Mouse (Mus musculus) layer of hippocampus, adult 18-20 months (tissue): Measurements from ENCODE around the gene Dolpp1. TPM values are rescaled to one million over a fixed set of nuclear protein-coding genes. Genes with fewer than 3 reads are reported as not detected.
"Not testable (repeated sequence)": the region's sequence is repeated elsewhere in the genome, so short reads cannot be mapped to it uniquely, and the experiment has no call there.

Experiments used
- DNase-seq, 2 experiments: peaks; one replicate each; pipeline ENCODE4 v3.0.0; 2022; ENCODE audit warnings: low spot score in 2 of 2
- total RNA-seq, 2 experiments: library from RNA; stranded (reverse); gene quantifications; 2 replicates each; pipeline ENCODE4 v1.2.3; 2021

The Dolpp1 gene
- total RNA-seq, 2 experiments from 2014 or later: 21.9 to 26.3 TPM

DNA sequence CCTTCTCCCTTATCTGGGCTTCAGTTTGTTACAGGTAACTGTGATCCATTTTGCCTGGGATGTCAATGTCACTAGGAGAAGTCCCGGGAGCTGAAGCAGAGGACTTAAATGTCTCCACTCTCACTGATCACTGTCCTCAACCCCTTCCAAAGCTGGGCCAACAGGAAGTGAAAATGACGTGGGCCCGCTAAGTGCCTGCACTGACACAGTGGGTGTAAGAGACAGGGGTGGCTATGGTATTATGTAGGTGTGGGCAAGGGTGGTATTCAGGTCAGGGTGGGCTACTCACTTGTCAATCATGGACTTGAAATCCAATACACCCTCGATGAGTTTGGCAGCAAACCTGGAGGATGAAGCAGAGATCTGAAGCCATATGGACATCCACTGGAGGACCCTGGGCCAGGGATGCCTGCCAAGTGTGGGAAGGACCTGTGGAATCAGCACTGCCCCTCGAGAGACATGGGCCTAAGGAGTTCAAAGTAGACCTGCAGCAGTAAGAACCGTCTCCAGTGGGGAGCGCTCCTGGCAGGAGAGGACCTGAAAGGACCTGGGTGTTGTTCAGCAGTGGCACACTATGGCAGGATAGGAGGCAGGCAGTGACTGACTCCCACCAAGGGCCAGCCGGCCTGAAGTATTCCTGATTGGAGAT lies 16.5 kb downstream of the Dolpp1 start:
- DNase-seq: no peak

DNA sequence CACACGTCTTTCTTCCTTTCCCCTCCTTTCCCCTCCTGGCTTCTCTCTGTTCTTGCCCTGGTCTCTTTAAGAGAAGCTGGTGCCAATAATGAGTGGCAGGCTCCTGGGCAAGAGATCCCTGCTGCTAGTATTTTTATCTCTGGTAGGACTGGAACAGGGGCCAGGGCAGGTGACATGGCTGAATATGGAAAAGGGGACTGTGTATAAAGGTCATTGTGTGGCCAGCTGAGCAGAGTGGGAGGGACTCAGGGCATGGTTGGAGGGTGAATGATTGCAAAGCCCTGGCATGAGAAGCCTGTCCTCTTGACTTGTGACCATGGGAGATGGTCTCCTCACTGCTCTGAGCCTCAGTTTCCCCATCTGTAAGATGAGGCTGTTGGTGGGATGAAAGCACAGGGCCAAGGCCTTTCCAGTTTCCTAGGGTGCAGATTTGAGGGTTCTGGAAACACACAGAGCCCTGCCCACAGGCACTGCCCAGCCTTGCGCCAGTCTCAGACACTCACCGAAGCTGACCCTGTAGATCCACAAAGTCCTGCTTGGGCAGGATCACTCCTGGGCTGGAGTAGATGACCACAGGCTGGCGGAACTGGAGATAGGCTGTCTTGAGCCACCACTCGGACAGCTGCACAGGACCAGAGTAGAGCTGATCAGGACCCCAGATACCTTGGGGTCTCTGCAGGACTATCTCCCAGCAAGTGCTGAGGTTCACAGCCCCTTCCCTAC lies 17.6 kb downstream of the Dolpp1 start:
- no peak for DNase-seq

DNA sequence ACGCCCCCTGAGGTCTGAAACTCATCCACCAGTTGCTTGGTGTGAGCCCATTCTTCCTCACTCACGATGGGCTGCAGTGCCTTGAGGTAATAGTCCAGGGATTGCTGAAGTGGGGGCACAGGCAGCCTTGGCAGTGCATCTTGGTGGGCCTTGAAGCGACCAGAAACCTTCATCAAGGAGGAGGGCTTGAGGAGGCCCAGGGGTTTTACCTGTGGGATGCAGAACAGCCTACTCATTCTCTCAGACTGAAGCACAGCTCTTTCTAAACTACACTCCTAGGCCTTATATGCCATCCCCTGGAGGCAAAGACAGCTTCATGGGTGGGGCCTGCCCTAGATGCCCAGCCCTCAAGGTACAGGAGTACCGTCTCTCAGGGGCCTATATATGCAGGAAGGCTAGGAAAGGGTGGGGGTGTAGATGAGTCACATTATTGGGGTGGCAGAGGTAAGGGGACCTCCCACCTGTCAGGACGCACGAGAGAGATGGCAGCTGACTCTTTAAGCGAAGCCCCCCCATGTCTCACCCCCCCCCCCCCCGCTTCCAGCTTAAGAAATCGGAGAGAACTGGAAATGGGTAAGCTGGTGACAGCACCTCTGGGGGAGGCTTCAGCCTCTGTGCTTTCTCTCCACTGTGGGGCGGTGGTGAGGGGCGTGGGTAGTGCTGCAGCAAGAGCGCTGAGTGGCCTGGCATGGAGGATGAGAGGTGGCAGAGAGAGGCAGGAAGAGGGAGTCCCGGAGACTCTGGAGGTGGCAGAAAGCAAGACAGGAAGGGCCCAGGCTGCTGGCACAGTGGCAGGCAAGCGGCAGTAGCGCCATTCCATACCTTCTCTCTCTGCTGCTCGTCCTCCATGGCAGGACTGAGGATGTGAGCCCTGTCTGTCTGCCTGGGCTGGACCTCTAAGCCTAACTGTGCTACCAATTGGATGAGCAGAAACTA lies 21.3 kb downstream of the Dolpp1 start:
- peak; percentile 54 to 60 for DNase-seq

DNA sequence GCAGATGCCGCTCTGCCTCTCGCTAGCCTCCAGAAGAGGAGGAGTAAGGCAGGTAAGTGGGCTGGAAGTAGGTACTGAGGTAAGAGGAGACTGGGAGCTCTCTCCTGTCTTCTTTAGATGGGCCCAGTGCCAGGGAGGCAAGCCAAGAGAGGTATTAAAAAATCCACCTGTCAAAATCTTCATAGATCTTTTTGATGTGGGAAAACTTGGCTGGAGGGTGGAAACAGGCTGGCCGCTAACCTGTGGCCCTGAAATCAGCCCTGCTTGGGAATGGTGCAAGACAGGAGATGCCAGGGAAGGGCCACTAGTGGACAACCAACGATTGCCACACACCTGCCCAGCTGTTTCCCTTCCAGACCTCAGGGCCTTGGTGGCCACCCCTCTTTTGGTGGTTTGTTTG lies 22.0 kb downstream of the Dolpp1 start:
- no peak for DNase-seq

DNA sequence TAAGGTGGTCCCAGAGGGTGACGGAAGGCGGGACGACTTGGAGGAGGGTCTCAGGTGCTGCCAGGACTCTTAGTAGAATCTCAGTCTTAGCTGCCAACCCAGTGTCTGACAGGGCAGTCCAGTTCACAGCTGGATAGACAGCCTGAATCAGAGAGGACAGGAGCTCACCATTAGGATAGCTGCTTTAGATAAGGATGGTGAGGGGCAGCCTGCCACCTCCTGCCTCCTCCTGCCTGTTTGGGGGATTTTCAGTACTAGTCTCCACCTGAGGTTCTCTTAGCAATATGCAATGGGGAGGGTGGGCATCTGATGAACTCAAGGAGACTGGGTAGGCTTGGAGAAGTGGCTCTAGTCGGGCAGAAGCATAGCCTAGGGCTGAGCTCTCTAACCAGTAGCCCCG lies 22.6 kb downstream of the Dolpp1 start:
- DNase-seq: no peak

DNA sequence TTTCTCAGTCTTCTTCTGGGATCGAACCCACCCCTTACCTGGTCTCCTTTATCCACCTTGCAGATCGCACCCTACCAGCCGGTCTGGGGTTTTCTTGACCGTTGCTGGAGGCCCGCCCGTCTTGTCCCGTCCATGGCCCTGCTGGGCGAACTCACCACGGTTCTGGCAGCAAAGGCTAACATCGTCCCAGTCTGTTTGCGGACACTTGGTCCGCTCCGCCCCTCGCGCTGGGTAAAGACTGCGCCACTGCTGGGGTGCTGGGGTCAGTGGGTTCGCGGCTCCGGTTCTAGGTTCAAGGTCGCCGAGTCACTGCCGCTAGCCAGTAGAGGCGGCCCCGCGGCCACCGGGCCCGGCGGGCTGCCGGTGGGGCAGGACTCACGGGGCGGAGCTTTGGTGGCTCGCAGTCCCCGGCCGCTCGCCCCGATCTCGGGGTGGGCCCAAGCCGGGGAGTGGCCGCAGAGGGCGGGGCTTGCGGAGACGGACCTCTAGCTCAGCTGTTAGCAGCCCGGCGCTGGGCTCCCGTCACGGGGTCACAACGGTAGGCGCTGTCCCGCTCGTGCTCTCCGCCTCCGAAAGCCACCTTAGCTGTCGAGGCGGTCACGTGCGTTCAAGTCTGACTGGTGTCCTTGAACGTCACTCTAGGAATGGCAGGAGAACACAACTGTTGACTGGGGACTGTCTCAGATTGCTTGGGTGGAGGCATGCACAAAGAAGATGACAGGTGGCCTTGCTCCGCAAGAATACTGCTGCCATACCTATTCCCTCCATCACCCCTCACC lies 23.3 kb downstream of the Dolpp1 start, which contains the start of gene Crat:
Crat (minus strand) TSS at position 657 of the 779 bp plus-strand sequence.
- peak; percentile 90 to 92 for DNase-seq

DNA sequence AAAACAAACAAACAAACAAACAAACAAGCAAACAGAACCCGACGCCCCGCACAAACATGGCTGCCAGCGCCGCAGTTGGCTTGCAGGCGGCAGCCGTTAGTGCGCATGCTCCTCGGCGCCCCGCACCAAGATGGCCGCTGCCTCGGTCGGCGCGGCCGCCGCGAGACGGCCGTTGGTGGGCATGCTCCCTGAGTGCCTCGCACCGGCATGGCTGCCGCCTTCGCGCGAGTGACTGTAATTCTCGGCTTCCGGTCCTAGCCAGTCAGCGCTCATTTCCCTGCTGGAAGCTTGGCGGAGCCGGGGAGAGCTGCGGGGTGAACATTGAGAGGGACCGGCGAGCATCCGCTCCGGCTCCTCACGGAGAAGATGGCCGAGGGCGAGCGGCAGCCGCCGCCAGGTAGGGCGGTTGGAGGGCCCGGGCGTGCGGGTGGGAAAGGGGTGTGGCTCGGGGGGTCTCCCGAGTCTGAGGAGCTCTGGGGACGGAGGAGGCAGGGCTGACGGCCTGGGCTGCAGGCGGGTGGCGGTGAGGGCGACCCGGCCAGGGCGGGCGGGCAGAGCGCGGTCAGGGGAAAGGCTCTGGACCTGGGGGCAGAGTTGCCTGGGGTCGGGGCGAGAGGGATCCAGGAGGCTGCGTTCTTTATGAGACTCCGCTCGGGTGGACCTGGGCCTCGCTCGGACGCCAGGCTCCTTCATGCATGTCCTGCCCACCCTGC lies 24.0 kb downstream of the Dolpp1 start, which contains the start of gene Ptpa:
Ptpa (plus strand) TSS at position 104 of the 713 bp plus-strand sequence.
- DNase-seq: peak; percentile 90 to 95

DNA sequence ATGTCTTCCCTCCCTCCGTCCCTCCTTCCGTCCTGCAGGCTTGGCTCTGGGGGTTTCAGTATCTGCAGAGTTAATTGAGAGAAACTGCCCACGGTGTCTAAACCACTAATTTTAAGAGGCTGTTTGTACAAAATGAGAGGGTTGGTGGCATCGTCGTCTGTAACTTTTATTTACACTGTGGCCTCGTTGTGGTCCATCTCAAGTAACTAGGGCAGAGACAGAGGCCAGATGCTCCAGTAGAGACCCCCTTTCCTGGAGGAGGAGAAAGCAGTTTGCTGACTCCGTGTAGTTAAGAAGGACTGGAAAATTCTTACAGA lies 24.6 kb downstream of the Dolpp1 start:
- no peak for DNase-seq

DNA sequence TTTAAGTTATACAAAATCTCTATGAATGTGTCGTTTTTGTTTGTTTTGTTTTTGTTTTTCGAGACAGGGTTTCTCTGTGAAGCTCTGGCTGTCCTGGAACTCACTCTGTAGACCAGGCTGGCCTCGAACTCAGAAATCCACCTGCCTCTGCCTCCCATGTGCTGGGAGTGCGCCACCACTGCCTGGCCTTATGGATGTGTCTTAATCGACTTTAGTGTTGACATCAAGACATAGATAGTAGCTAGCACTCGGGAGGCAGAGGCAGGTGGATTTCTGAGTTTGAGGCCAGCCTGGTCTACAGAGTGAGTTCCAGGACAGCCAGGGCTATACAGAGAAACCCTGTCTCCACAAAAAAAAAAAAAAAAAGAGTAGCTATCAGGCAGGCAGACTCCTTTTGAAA lies 25.1 kb downstream of the Dolpp1 start:
- not testable (repeated sequence) for DNase-seq

DNA sequence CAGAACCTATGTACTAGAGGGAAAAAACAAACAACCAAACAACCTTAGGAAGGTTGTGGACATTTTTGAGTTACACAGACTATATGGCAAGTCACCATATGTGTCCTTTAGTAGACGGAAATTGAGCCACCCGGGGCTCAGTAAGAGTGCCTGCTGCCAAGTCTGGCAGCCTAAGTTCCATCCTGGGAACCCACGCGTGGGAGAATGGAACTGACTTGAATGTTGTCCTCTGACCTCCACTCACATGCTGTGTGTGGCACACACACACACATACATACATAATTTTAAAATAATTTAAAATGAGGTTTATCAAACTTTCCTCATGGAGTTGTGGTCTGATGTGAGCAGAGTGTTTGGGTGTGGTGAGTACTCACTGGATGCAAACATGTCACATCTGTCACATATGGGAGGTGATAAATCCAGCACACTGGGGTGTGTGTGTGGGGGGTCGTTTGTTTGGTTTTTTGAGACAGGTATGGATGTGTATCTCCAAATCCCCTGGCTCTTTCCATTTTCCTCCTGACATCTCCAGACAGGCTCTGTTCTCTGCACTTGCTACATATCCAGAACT lies 25.6 kb downstream of the Dolpp1 start:
- DNase-seq: no peak

DNA sequence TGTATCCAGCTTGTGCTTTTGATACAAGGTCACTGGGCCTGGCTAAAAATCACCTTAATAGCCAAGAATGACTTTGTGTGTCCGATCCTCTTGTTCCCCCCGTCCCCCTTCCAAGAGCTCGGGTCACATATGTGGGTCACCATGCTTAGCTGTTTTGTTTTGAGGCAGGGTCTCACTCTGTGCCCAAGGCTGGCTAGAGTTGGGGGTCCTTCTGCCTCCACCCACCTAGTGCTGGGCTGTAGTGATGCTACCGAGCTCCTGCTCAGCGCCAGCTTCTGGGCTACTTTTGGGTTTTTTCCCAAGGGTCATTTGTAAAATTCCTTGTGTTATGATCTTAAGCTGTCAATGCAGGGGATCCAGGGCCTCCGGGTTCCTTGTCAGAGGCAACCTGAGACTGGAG lies 26.2 kb downstream of the Dolpp1 start:
- DNase-seq: no peak

DNA sequence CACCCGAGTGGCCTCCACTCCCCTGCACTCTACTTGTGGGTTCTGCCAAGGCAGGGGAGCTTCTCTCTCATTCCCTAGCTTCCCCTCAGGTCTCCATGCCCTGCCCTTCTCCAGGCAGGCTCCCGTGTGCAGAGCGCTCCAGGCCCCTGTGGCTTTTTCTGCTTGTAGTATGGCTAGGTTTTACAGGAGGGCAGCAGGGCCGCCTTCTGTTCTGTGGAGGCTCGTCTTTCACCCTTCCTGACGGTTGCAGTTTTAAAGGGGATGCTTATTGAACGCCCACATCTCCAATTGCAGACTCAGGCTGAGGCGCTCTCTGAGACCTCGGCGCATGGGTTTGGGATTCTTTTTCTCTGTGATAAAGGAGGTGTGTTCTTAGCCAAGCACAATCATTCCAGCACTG lies 27.1 kb downstream of the Dolpp1 start:
- no peak for DNase-seq

DNA sequence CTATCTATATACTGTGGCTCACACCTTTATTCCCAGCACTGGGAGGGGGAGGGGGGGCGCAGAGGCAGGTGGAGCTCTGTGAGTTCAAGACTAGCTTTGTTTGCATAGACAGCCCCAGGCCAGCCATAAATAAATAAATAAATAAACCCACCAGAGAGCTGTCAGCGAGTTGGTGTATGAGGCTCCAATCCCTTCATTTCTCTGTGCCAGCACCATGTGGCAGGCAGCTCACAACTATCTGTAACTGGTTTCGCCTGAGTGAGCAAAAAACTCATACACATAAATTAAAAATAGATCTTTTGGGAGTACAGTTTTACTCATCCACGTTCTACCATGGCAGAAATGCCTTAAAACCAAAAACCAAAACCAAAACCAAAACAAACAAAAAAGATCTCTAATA lies 29.4 kb downstream of the Dolpp1 start:
- peak in 1 of 2 experiments; percentile 54 for DNase-seq

DNA sequence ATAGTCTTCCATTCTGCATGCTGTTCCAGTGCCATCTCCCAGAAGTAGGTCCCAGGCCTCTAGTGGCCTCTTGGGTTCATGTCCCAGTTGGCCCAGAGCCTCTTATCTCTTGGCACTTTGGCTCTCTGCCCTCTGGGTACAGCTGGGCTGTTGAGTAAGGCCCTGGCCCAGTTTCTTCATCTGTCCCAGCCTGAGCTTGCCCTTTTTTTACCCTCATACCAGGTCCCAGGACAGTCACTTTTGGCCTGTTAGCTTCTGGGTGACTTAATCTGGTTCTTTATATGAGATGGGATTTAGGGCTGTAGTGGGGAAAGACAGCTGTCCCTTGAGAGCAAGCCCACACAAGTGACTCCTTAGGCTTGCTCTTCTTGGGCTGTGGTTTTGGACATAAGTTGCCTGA lies 37.1 kb downstream of the Dolpp1 start:
- DNase-seq: no peak

DNA sequence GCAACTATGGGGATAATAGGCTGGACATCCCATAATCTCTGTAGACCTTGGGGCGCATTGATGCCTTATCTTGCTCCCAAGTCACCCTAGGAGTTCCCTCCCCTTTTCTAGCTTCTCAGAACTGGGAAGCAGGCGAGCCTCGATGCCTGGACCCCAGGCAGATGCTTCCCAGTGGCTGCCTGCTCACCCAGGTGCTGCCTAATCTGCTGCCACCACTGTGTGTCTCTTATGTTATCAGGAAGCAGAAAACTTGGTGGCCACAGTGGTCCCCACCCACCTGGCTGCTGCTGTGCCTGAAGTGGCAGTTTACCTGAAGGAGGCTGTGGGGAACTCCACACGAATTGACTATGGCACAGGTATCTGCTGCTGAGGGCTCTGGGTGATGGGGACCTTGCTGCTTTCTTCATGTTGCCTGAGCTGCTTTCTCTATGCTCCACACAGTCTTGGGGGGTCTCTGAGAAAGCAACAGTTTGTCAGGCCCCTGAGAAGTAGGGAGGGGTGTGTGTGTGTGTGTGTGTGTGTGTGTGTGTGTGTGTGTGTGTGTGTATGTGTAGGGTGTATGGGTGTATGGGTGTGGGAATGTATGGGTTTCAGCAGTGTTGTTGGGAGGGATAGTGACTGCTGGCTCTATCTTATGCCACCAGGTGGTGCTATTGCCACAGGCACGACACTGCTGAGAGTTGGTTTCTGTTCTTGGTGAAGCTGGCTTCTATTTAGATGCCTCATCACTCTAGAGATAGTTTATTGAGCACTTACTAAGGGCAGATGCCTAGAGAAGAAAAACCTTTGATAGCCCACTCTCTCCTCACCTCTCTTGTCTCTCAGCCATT lies 43.5 kb downstream of the Dolpp1 start:
- peak in 1 of 2 experiments; percentile 85 for DNase-seq

DNA sequence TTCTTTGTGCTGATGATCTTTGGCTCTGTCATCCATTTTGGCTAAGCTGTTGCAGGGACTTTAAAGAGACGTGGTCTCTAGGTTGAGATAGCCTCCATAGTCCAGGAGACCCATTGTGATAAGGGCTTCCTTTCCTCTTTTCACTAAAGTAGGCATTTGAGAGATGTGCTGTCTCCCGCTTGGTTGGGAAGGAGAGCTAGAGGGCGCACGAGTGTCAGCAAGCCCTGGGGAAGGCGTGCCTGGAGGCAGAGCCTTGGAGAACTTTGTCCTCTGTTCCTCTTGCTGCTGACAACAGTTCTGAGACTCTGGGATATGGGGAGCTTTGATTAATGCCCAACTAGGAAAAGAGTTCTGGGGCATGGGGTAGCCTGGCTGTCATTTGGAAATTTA lies 44.1 kb downstream of the Dolpp1 start:
- DNase-seq: no peak

DNA sequence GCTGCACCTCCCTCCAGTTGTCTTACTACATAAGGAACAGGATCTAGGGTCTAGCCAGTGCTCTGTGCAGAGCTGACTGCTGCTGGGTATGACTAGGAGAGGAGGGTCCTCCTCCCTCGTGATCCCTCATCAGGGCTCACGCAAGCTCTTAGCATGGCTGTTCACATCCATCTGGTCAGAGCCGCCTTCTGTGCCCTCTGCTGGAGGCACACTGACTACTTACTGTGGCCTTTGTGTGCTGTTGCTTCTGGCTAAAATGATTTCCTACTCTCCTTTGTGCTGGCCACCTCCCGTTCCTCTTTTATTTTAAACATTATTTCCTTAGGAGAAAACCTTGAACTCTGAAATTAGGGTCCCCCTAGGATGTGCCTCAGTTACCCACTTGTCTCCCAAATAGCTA lies 44.8 kb downstream of the Dolpp1 start:
- no peak for DNase-seq

DNA sequence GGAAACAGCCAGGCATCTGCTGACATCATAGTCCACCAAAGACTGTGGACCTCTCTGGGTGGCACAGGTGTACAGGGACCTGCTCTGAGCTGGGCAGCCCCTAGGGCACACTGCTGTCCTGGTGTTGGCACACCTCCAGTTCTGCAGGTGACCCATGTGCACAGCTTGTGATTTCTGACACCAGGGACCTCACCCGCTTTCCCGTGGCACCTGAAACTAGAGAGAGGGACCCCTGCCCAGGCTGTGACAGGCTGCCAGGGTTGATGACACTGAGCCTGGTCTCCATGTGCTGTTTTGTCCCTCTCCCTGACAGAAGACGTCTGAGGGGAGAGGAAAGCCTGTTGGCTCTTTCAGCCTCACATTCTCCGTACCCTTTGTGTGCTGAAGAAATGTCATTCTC lies 45.7 kb downstream of the Dolpp1 start:
- no peak for DNase-seq

DNA sequence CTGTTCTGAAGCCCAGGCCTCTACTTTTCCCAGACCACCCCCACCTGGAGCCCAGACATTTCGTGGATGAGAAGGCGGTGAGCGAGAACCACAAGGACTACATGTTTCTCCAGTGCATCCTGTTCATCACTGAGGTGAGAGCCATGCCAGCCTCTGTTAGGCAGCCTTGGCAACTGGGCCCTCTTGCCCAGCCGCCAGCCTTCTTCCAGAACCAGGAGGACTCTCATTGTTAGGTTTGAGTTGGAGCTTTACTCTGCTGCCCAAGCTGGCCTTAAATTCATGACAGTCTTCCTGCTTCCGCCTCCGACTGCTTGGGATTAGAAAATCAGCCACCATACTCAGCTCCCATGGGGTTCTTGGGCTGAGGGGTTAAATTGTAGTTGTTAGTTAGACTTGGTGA lies 47.6 kb downstream of the Dolpp1 start:
- DNase-seq: no peak
